Mouse (Mus musculus): ENCODE results near the gene Il5ra.

Il5ra gene

GRCm38 (mm10) chr6:106748887-106749388 lies at the start of gene Il5ra:
Il5ra (minus strand) TSS chr6:106749037.
- no peak for DNase-seq (ENCODE audit: low spot score in 2 of 2)

GRCm38 (mm10) chr6:106794094-106794814 lies 45.4 kb upstream of the Il5ra start:
- no peak for DNase-seq (ENCODE audit: low spot score in 2 of 2)

GRCm38 (mm10) chr6:106793621-106794020 lies 44.8 kb upstream of the Il5ra start:
- no peak for DNase-seq (ENCODE audit: low spot score in 2 of 2)

GRCm38 (mm10) chr6:106793088-106793487 lies 44.3 kb upstream of the Il5ra start:
- DNase-seq (ENCODE audit: low spot score in 2 of 2), result no peak

GRCm38 (mm10) chr6:106792486-106792885 lies 43.6 kb upstream of the Il5ra start:
- DNase-seq (ENCODE audit: low spot score in 2 of 2), result no peak

GRCm38 (mm10) chr6:106791429-106791828 lies 42.6 kb upstream of the Il5ra start:
- no peak for DNase-seq (ENCODE audit: low spot score in 2 of 2)

GRCm38 (mm10) chr6:106787138-106787537 lies 38.3 kb upstream of the Il5ra start:
- no peak for DNase-seq (ENCODE audit: low spot score in 2 of 2)

- DNase-seq (ENCODE audit: low spot score in 2 of 2), result no peak
Observed at GRCm38 (mm10) chr6:106770046-106770445, 21.2 kb upstream of the Il5ra start.

GRCm38 (mm10) chr6:106769290-106769866 lies 20.5 kb upstream of the Il5ra start:
- no peak for DNase-seq (ENCODE audit: low spot score in 2 of 2)

GRCm38 (mm10) chr6:106768640-106769289 lies 19.9 kb upstream of the Il5ra start, which contains the start of gene Trnt1:
Trnt1 (plus strand) TSS chr6:106769120.
- DNase-seq (ENCODE audit: low spot score in 2 of 2), result peak; percentile 95 to 96

- no peak for DNase-seq (ENCODE audit: low spot score in 2 of 2)
Observed at GRCm38 (mm10) chr6:106766774-106767173, 17.9 kb upstream of the Il5ra start.

GRCm38 (mm10) chr6:106765892-106766291 lies 17.1 kb upstream of the Il5ra start:
- DNase-seq (ENCODE audit: low spot score in 2 of 2), result no peak

GRCm38 (mm10) chr6:106761486-106761885 lies 12.6 kb upstream of the Il5ra start:
- DNase-seq (ENCODE audit: low spot score in 2 of 2), result no peak

- no peak for DNase-seq (ENCODE audit: low spot score in 2 of 2)
Observed at GRCm38 (mm10) chr6:106760473-106761218, 11.8 kb upstream of the Il5ra start.

- no peak for DNase-seq (ENCODE audit: low spot score in 2 of 2)
Observed at GRCm38 (mm10) chr6:106758299-106758698, 9.5 kb upstream of the Il5ra start.

GRCm38 (mm10) chr6:106750291-106750690 lies 1.5 kb upstream of the Il5ra start:
- DNase-seq (ENCODE audit: low spot score in 2 of 2), result no peak

- no peak for DNase-seq (ENCODE audit: low spot score in 2 of 2)
Observed at GRCm38 (mm10) chr6:106747804-106748203, 1.0 kb downstream of the Il5ra start.

- no peak for DNase-seq (ENCODE audit: low spot score in 2 of 2)
Observed at GRCm38 (mm10) chr6:106747251-106747650, 1.6 kb downstream of the Il5ra start.

GRCm38 (mm10) chr6:106745673-106746394 lies 3.0 kb downstream of the Il5ra start:
- DNase-seq (ENCODE audit: low spot score in 2 of 2), result no peak

GRCm38 (mm10) chr6:106743556-106744233 lies 5.1 kb downstream of the Il5ra start:
- no peak for DNase-seq (ENCODE audit: low spot score in 2 of 2)
